Mouse (Mus musculus): Measurements from ENCODE around the gene 1700012B07Rik.

DNA sequence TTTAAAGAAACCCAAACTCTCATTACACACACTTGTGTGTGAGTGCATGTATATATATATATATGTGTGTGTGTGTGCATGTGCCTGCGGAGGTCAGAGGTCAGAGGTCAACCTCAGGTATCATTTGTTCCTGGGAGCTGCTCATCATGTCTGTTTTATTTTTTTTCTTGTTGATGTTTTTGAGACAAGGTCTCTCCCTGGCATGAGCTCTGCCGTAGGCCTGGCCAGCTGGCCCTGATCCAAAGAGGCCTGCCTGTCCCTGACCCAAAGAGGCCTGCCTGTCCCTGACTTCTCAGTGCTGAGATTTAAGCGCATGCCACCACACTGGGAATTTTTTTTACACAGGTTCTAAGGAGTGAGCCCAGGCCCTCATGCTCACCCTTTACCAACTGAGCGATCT lies 24.1 kb upstream of the 1700012B07Rik start:
- TF ChIP-seq CTCF (IDR thresholded peaks at IDR 0.05; ENCODE audit: low read depth, low read length) (no peak), GATA1 (IDR thresholded peaks at IDR 0.05; ENCODE audit: borderline replicate concordance, low read length) (no peak), POLR2AphosphoS5 (IDR thresholded peaks at IDR 0.05; ENCODE audit: insufficient replicate concordance, low read depth, low read length) (no peak), GATA2 (IDR thresholded peaks at IDR 0.05; ENCODE audit: borderline replicate concordance, low read depth, low read length) (no peak), TAL1 (conservative IDR thresholded peaks at IDR 0.05; ENCODE audit: low read depth, low read length) (no peak)

All from G1E (cell line).